8 mouse cellular contexts compared by ENCODE assay signal in genomic region chr14:100286586-100287241, GRCm38 (mm10). TPM values are rescaled to one million over a fixed set of nuclear protein-coding genes. Genes with fewer than 3 reads are reported as not detected.
A peak's percentile ranks its signal among the peaks of the same experiment; 100 is the strongest.
DNase-seq lines count a peak whose midpoint lies in the region; ATAC-seq lines count a peak whose summit lies in the region.

No protein-coding gene starts in this region.

- no peaks in the 10 kb centered on the region for H3K36me3 ChIP-seq in kidney, embryonic 16.5 days (ENCODE audit: insufficient read depth, low read length)
- no peaks in the 10 kb centered on the region for H3K36me3 ChIP-seq in heart, embryonic 12.5 days
- H3K36me3 ChIP-seq in neural tube, embryonic 12.5 days, result no peaks in the 10 kb centered on the region

- DNase-seq in kidney, adult 9 months, result no peak
- peak; percentile 63 for DNase-seq in embryo, embryonic 10.5 days (ENCODE audit: low spot score)
- peak; percentile 33 for DNase-seq in left cerebral cortex, postnatal 4 days
- DNase-seq in spleen, postnatal 4 days (ENCODE audit: low spot score in 2 of 2), result no peak
- DNase-seq in adrenal gland, postnatal 25 days, result no peak

- H3K27ac ChIP-seq in kidney, embryonic 16.5 days (ENCODE audit: low read length), result peak overlapping the region; percentile 88
- H3K27ac ChIP-seq in heart, embryonic 12.5 days (ENCODE audit: poor library complexity, severe bottlenecking), result 0 out of 2 replicates have a peak overlapping the region, but pooled peaks have one; percentile 86
- H3K27ac ChIP-seq in neural tube, embryonic 12.5 days, result no peak overlapping the region

- intact Hi-C loops in left cerebral cortex, postnatal 4 days (cut with DNase I), result loop anchor here (5.0 kb wide), 2 partner anchors 176 to 1091 kb away; no protein-coding TSS in a partner anchor

- ATAC-seq in kidney, embryonic 16.5 days (ENCODE audit: low FRiP score, low TSS enrichment), result no peak
- ATAC-seq in heart, embryonic 12.5 days (ENCODE audit: insufficient number of reproducible peaks, low FRiP score), result no peak
- no peak for ATAC-seq in neural tube, embryonic 12.5 days (ENCODE audit: low FRiP score, low read depth)

- H3K4me1 ChIP-seq in kidney, embryonic 16.5 days (ENCODE audit: insufficient read depth, low read length), result peaks cover 22% of the 10 kb centered on the region
- peaks cover 17% of the 10 kb centered on the region for H3K4me1 ChIP-seq in heart, embryonic 12.5 days (replicated peaks)
- H3K4me1 ChIP-seq in neural tube, embryonic 12.5 days, result peaks cover 11% of the 10 kb centered on the region; the same call in 1 of the 2 replicates

- WGBS in kidney, embryonic 16.5 days, result 5% methylated on average over 19 of the region's 19 CpGs
- WGBS in heart, embryonic 12.5 days, result 6% methylated on average over 19 of the region's 19 CpGs
- 6% methylated on average over 19 of the region's 19 CpGs for WGBS in neural tube, embryonic 12.5 days

- H3K27me3 ChIP-seq in kidney, embryonic 16.5 days (ENCODE audit: insufficient read depth, low read length), result no peaks in the 10 kb centered on the region
- 0 out of 2 replicates have a peak, but pooled peaks cover 3% of the 10 kb centered on the region for H3K27me3 ChIP-seq in heart, embryonic 12.5 days (replicated peaks)
- H3K27me3 ChIP-seq in neural tube, embryonic 12.5 days (replicated peaks), result no peaks in the 10 kb centered on the region

- peak overlapping the region; percentile 76 for H3K9ac ChIP-seq in kidney, embryonic 16.5 days (replicated peaks; ENCODE audit: low read length)
- peak overlapping the region; percentile 80 for H3K9ac ChIP-seq in heart, embryonic 12.5 days
- H3K9ac ChIP-seq in neural tube, embryonic 12.5 days, result peak overlapping the region; percentile 74

- H3K4me2 ChIP-seq in kidney, embryonic 16.5 days (replicated peaks; ENCODE audit: low read depth, low read length), result peak overlapping the region; percentile 98
- H3K4me2 ChIP-seq in heart, embryonic 12.5 days, result peak overlapping the region; percentile 94
- H3K4me2 ChIP-seq in neural tube, embryonic 12.5 days (replicated peaks), result peak overlapping the region; percentile 90

- no peaks in the 10 kb centered on the region for H3K9me3 ChIP-seq in kidney, embryonic 16.5 days (ENCODE audit: low read length)
- no peaks in the 10 kb centered on the region for H3K9me3 ChIP-seq in heart, embryonic 12.5 days (replicated peaks)
- no peaks in the 10 kb centered on the region for H3K9me3 ChIP-seq in neural tube, embryonic 12.5 days

- peak overlapping the region; percentile 74 for H3K4me3 ChIP-seq in kidney, embryonic 16.5 days (ENCODE audit: low read length)
- peak overlapping the region; percentile 88 for H3K4me3 ChIP-seq in heart, embryonic 12.5 days
- peak overlapping the region; percentile 54 for H3K4me3 ChIP-seq in neural tube, embryonic 12.5 days

RNA-seq across cellular contexts. Expression of gene Klf12, which starts 2.2 kb away (rescaled TPM):
- 9.1 and 13.0 TPM in 2 replicates for polyA plus RNA-seq in kidney, embryonic 16.5 days (2015; fragmentation: Nextera tagmentation; extraction: Ambion mirVana)
- 4.5 and 5.3 TPM in 2 replicates for polyA plus RNA-seq in heart, embryonic 12.5 days (2016; fragmentation: Nextera tagmentation; extraction: Ambion mirVana)
- 10 to 100 TPM; 50.4 to 51.3 TPM for total RNA-seq in left cerebral cortex, postnatal 4 days (2021)
- polyA plus RNA-seq in neural tube, embryonic 12.5 days (2016; fragmentation: Nextera tagmentation; extraction: Ambion mirVana), result 36.3 and 39.2 TPM in 2 replicates
- total RNA-seq in adrenal gland, postnatal 25 days (2021), result 23.1 and 34.2 TPM in 2 replicates

Comparison
In these comparisons a context has a peak if more than half of its experiments do, and no peak if none do; other contexts are left out.
1. DNase-seq: peak in embryo, embryonic 10.5 days (single experiment) and left cerebral cortex, postnatal 4 days (single experiment); none in kidney, adult 9 months (single experiment), spleen, postnatal 4 days (0 of 2) and adrenal gland, postnatal 25 days (single experiment).
2. Peak in every context shown above with its lines, with median percentiles within 50 percentile points of each other: H3K4me2 ChIP-seq, H3K4me3 ChIP-seq and H3K9ac ChIP-seq.